Mouse (Mus musculus): ENCODE measurements at regions not wholly inside any gene's neighbourhood (a gene's known extent, or its start where the extent isn't known, plus 50 kb on each side); places are given as distances from the start of the nearest gene placed in this dataset.
A peak's percentile ranks its signal among the peaks of the same experiment; 100 is the strongest.

DNA sequence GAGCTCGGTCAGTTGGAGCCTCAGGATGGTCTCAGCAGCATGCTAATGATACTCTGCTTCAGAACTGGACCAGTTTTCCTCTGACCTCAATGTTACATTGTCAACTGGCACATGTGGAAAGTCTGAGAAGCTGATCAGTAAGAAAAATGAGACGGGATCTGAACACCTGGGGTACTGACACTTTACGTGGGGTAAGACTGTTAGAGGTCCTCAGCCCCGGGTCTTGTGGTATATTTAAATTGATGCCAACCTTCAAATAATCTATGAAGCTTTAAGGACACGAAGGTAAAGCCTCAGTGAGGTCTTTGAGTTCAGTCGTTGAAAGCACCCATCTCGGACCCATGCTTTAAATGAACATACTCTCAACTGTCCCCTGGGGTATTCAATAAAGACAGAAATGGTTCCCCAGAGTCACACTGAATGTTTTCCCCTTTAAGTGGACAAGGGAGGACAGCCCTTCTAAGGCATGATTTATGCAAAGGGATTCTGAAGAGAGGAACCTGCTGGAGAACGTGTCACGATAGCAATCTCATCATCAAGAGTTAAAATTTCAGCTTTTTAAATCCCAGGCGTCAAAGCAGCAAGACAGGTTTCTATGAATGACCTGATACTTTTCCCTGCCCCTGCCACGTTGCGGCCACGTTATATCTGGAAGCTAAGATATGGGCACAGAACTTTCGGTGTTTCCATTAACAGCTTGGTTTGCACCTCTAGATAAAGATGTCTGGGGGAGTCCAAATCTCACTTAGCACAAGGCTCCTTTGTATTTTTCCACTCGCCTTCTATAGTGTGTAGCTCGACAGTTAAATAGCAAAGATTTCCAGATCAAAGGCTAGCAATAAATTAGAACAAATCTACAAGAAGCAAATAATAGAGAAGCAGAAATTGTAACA lies 76.7 kb upstream of the Atp2b1 start:
- Histone ChIP-seq H3K4me3 (no peak overlapping the region), H3K27ac (peak overlapping the region; percentile 43; the same call in 1 of the 2 replicates)
- DNase-seq (ENCODE audit: low spot score in 2 of 2), result no peak
- TF ChIP-seq CTCF (conservative IDR thresholded peaks at IDR 0.05), result no peak

DNA sequence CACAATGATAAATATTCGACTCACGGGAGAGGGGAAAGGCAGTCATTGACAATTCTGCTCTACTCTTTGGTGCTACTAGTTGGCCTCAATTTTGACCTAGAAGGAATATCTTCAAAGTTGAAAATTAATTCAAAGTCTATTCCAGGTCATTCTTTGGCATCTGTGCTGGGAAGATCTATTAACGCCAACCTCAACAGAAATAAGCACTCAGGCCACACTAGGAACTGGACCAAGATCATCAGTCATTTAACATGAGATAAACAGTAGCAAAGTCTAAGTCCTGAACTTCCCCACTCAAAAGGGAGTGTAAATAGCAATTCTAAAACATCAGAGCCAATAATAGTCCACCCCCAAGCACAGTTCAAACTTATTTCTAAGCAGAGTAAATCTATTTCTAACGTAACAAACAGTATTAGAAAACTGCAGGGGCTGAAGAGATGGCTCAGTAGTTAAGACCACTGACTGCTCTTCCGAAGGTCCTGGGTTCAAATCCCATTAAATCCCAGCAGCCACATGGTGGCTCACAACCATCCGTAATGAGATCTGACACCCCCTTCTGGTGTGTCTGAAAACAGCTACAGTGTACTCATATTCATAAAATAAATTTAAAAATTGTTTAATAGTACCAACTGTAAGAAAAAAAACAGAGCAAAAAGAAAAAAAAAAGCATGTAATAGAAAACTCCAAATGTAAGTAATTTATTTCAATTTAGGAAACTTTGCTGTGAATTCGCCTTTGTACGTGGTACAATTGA lies 75.1 kb upstream of the Atp2b1 start:
- DNase-seq (ENCODE audit: low spot score in 2 of 2), result no peak
- TF ChIP-seq CTCF (conservative IDR thresholded peaks at IDR 0.05), result peak; percentile 25; the same call in 1 of the 2 replicates

DNA sequence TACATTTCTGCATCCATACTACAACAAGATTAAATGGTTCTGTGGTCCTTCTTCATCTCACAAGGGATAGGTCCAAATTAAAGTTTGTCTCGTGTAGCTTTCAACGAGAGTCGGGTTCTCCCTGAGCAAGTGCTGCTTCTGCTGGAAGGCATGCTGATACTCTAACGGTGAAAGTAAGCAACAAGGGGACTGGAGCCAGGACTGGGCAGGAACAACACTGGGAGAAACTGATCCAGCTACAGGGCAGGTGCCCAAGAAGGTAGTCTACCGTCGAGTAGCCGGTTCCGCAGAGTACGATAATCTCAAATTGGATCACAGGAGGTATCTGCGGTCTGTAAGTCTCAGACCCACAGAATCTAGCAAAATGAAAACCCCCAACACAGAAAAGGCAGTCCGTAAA lies 74.2 kb upstream of the Atp2b1 start:
- Histone ChIP-seq H3K27ac (no peak overlapping the region), H3K4me3 (no peak overlapping the region)
- no peak for TF ChIP-seq CTCF (conservative IDR thresholded peaks at IDR 0.05)
- DNase-seq (ENCODE audit: low spot score in 2 of 2), result no peak

More for the DNA sequence above, 75.1 kb upstream of the Atp2b1 start:
- Histone ChIP-seq H3K27ac (no peak overlapping the region), H3K4me3 (no peak overlapping the region)

DNA sequence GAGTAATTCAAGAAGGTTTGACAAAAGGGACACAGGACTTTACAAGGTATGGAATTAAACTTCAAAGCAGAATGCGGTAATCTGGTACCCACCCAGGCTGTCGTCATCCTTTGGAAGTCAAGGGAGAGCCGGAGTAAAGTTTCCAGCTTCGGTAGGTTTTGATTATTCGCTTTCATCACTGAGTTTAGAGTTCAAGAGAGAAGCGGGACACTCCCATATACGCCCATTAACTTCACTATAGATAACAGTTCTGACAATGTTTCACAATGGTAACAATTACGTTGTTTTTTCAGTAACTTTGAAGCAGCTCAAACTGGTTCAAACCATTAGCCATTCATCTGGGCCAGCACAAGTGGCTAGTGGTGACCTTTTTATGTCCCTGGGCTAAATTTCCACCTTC lies 73.8 kb upstream of the Atp2b1 start:
- Histone ChIP-seq H3K27ac (no peak overlapping the region), H3K4me3 (no peak overlapping the region)
- no peak for DNase-seq (ENCODE audit: low spot score in 2 of 2)
- no peak for TF ChIP-seq CTCF (conservative IDR thresholded peaks at IDR 0.05)

DNA sequence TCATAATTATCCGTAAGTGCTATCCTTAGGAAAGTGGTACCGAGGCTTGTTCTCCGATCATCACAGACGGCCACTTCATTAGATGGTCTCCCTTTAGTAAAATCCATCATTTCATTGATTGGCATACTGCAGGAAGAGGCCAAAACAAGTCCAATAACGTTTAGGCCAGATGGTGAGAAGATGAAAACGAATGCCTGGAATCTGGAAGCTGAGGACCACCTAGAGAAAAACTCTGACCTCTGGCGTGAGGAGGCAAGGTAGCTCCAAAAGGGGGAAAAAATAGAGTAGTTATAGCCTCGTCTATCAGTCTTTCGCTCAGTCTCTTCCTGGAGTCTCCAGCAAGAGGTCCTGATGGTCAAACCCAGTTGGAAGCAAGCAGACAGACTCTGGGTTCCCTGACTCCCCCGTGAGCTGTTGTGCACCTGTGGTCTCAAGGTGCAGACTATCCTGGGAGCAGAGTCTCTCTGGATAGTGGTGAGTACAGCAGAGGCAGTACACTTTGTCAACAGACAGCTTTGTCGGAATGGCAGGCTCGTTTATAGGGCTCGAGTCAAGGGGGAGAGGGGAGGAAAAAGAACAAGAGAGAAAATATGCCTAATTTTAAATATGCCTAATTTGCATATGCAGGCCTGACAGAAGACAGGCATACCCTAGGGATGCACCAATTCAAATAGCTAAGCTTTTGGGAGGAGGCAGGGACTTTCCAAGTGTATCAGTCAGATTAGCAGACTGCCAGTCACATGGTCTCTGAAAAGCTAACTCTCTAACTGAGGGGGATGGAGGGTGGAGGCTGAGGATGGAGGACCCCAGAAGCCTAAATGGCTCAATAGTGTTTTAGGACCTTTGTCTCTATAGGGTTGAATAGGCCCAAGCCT lies 73.0 kb upstream of the Atp2b1 start:
- H3K27ac ChIP-seq, result no peak overlapping the region
- no peak for DNase-seq (ENCODE audit: low spot score in 2 of 2)
- H3K4me3 ChIP-seq, result no peak overlapping the region
- no peak for TF ChIP-seq CTCF (conservative IDR thresholded peaks at IDR 0.05)

DNA sequence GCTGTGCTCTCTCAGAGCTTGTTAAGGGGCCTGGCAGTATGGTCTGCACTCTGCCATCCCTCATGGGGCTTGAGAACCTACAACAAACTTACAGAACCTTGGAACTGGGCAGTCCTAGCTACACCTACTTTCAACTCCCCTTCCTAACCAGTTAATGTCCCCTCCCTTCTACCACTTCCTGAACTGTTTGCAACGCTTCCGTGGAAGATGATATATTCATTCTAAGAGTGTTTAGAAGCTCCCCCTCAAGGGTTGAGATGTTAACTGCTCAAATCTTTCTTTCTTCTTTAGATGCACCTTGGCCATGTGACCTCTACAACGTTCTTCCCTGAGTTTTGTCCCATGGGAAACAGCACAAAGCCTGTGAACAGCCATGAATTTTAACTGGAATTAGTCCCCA lies 72.3 kb upstream of the Atp2b1 start:
- Histone ChIP-seq H3K4me3 (no peak overlapping the region), H3K27ac (no peak overlapping the region)
- no peak for TF ChIP-seq CTCF (conservative IDR thresholded peaks at IDR 0.05)
- DNase-seq (ENCODE audit: low spot score in 2 of 2), result no peak

DNA sequence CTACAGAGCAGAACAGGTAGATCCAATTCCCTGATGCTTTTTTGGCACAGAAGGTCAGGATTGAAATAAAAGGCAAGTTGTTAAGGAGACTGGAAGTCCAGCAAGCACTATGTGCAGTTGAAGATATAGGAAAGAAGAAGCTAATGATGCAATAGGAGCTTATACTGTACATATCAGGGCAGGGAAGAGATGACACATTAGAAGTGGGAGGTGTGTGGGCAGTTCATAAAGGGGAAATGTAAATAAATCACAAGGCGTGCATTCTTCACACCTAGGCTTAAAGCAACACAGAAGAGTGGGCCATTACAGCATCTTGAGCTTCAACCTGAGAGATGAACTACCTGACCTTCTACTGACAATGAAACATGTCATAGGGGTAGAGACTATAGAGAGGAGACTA lies 71.5 kb upstream of the Atp2b1 start:
- DNase-seq (ENCODE audit: low spot score in 2 of 2), result no peak
- Histone ChIP-seq H3K4me3 (no peak overlapping the region), H3K27ac (no peak overlapping the region)
- TF ChIP-seq CTCF (conservative IDR thresholded peaks at IDR 0.05), result no peak

DNA sequence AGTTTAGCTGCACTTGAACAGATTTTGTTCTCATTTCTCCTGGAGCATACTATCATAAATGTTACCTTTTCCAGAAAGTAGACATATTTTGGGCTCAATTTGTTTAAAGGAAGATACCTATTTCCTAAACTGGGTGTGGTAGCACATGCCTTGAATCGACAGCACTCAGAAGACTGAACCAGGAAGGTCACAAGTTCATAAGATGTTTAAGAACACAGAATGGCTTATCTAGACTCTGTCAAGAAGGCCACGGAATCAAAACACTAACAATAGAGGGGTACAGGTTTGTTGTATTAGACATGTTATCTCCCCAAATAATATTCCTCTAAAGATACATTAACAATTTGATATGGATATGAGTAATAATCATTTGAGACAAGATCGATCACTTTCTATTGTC lies 64.4 kb upstream of the Atp2b1 start:
- no peak for DNase-seq (ENCODE audit: low spot score in 2 of 2)
- TF ChIP-seq CTCF (conservative IDR thresholded peaks at IDR 0.05), result no peak
- Histone ChIP-seq H3K4me3 (no peak overlapping the region), H3K27ac (no peak overlapping the region)

DNA sequence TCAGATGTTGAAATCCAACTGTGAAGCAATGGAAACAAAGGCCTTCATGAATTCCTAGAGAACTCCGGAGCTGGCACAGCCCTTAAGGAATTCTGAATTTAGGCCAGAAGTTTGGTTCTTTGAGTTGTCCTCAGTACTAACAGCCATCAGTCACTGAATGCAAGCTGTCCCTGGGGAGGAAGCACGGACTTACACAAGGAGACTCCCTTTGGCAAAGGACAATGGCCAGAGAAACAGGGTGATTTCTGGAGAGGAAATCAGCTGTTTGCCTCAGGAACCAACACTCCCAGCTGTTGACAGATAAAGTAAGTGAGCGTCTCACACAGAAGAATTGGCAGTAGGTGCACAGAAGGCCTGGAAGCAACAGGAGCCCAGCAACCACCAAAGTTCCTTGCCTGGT lies 56.8 kb upstream of the Atp2b1 start:
- DNase-seq (ENCODE audit: low spot score in 2 of 2), result no peak
- H3K27ac ChIP-seq, result no peak overlapping the region
- H3K4me3 ChIP-seq, result no peak overlapping the region
- no peak for TF ChIP-seq CTCF (conservative IDR thresholded peaks at IDR 0.05)

DNA sequence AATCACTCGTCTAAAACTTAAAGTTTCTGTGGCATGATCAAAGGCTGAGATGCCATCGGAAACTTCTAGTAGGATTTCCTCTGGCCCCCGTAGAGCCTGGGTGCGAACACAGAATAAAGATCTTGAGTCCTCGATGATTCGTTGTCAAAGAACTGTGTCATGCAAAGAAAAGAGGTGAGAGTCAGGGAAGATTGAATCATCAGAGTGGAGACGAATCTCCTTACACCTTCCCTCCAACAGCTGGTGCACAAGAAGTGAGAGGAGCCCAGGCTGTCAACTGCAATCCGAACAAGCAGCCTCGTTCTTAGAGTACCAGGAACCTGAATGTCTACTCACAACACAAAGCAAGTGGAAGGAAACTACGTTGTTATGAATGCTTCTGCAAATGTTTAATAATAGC lies 52.7 kb upstream of the Atp2b1 start:
- DNase-seq (ENCODE audit: low spot score in 2 of 2), result no peak
- H3K4me3 ChIP-seq, result no peak overlapping the region
- no peak for TF ChIP-seq CTCF (conservative IDR thresholded peaks at IDR 0.05)
- no peak overlapping the region for H3K27ac ChIP-seq

DNA sequence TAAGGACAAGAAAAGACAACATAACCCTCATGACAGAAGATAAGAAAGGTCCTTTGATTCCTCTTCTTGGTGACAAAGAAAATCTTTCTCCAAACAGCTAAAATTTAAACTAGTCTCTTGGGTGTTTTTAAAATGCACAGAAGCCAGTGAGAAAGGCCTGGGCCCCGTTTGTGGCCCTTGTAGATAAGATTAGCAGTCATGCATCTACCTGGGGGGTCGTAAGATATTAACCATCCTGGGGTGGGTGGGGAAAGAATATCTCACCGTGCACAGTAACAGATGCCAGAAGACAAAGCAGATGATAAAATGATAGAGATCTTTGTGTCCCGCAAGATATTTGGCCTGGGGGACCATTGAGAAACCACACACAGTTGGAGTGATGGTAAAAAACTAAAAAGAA lies 51.5 kb upstream of the Atp2b1 start:
- DNase-seq (ENCODE audit: low spot score in 2 of 2), result no peak
- Histone ChIP-seq H3K27ac (no peak overlapping the region), H3K4me3 (no peak overlapping the region)
- TF ChIP-seq CTCF (conservative IDR thresholded peaks at IDR 0.05), result no peak

DNA sequence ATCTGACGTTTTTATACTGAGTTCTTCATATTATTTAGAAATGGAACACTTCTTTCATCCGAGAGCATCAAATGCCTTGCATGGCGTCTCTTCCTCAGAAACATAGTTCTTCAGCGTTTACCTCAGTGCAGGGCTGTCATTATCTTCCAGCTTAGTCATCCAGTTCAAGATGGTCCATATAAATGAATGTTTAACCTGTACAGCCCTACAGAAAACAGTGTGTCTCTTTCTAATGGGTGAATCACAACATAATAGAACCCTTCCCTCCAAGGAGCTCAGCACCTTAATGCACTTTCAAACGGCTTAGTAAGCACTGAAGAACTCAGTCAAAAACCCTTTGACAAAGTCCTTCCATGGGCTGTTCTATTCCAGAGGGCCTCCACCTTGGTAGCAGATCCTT lies 49.8 kb upstream of the Atp2b1 start:
- no peak overlapping the region for H3K4me3 ChIP-seq
- DNase-seq (ENCODE audit: low spot score in 2 of 2), result no peak
- H3K27ac ChIP-seq, result no peak overlapping the region
- TF ChIP-seq CTCF (conservative IDR thresholded peaks at IDR 0.05), result no peak
